Mouse (Mus musculus) urinary bladder, postnatal 36 days (tissue): ENCODE results near the gene Cldn20.

ENCODE experiments used
- DNase-seq, 2 experiments: peaks; one replicate each; pipeline ENCODE4 v3.0.0; 2022; ENCODE audit warnings: low spot score in 2 of 2, mixed read lengths in 1 of 2

Gene Cldn20

GRCm38 (mm10) chr17:3529523-3529922, 2.8 kb upstream of the Cldn20 start:
- DNase-seq: no peak

GRCm38 (mm10) chr17:3530549-3530948, 1.8 kb upstream of the Cldn20 start:
- no peak for DNase-seq

GRCm38 (mm10) chr17:3531641-3532040, 713 bp upstream of the Cldn20 start:
- DNase-seq: no peak

- no peak for DNase-seq
These were observed 1.1 kb downstream of the Cldn20 start for GRCm38 (mm10) chr17:3533425-3533824.

- no peak for DNase-seq
These were observed 8.0 kb downstream of the Cldn20 start for GRCm38 (mm10) chr17:3540304-3540703.

GRCm38 (mm10) chr17:3541033-3541432, 8.7 kb downstream of the Cldn20 start:
- DNase-seq: no peak

- no peak for DNase-seq
These were observed 15.4 kb downstream of the Cldn20 start for GRCm38 (mm10) chr17:3547725-3548124.

- no peak for DNase-seq
These were observed 23.9 kb downstream of the Cldn20 start for GRCm38 (mm10) chr17:3556251-3556650.

GRCm38 (mm10) chr17:3557331-3558311, 25.3 kb downstream of the Cldn20 start, which contains the start of gene Tfb1m:
TSS of gene Tfb1m (minus strand) at chr17:3557781.
- DNase-seq: peak; percentile 97 to 98

- DNase-seq: no peak
These were observed 26.1 kb downstream of the Cldn20 start for GRCm38 (mm10) chr17:3558356-3558870.

- no peak for DNase-seq
These were observed 28.2 kb downstream of the Cldn20 start for GRCm38 (mm10) chr17:3560534-3560933.

GRCm38 (mm10) chr17:3562405-3562804, 30.1 kb downstream of the Cldn20 start:
- no peak for DNase-seq

- peak; percentile 64 to 70 for DNase-seq
These were observed 38.5 kb downstream of the Cldn20 start for GRCm38 (mm10) chr17:3570876-3571275.
